Mouse (Mus musculus) heart, embryonic 14.5 days (tissue): ENCODE results near the gene Plxnb2. TPM values are rescaled to one million over a fixed set of nuclear protein-coding genes. Genes with fewer than 3 reads are reported as not detected.

Experiments
- ATAC-seq: fragments of 200-750 bp; cut with Nextera tagmentation; 2 replicates; pipeline ENCODE4 v1.8.0; 2017; ENCODE audit warnings: low read depth, moderate TSS enrichment; ENCODE audit not compliant: insufficient number of reproducible peaks, insufficient read depth, low FRiP score
- H3K27ac ChIP-seq, 2 experiments: fragments of 200-500 bp in 1 of 2; fragments of 300-500 bp in 1 of 2; sonication (generic) in 1 of 2; replicated peaks in 1 of 2; 2 replicates each; pipeline ENCODE4 v1.5.1; 2012 to 2014; ENCODE audit warnings: low read depth in 2 of 2, low read length in 2 of 2, control low read depth in 1 of 2, mild to moderate bottlenecking in 1 of 2, mixed read lengths in 1 of 2; ENCODE audit not compliant: control insufficient read depth in 1 of 2, insufficient read depth in 1 of 2
- H3K27me3 ChIP-seq: fragments of 300-500 bp; sonication (generic); 2 replicates; pipeline ENCODE4 v1.6.1; 2014; ENCODE audit warnings: mild to moderate bottlenecking, low read length, control low read depth; ENCODE audit not compliant: control insufficient read depth, insufficient read depth
- H3K36me3 ChIP-seq: fragments of 300-500 bp; sonication (generic); 2 replicates; pipeline ENCODE4 v1.6.1; 2014; ENCODE audit warnings: mild to moderate bottlenecking, control low read depth, low read length, mixed read lengths; ENCODE audit not compliant: control insufficient read depth, insufficient read depth
- H3K4me1 ChIP-seq, 2 experiments: fragments of 200-500 bp in 1 of 2; fragments of 300-500 bp in 1 of 2; sonication (generic) in 1 of 2; 2 replicates each; pipeline ENCODE4 v1.6.1; 2012 to 2014; ENCODE audit warnings: low read length in 2 of 2, control low read depth in 1 of 2, mixed read lengths in 1 of 2; ENCODE audit not compliant: control insufficient read depth in 2 of 2, insufficient read depth in 2 of 2
- H3K4me2 ChIP-seq: fragments of 300-500 bp; sonication (generic); 2 replicates; pipeline ENCODE4 v1.6.1; 2014; ENCODE audit warnings: mild to moderate bottlenecking, low read length
- H3K4me3 ChIP-seq, 2 experiments: fragments of 200-500 bp in 1 of 2; fragments of 300-500 bp in 1 of 2; sonication (generic) in 1 of 2; 2 replicates each; pipeline ENCODE4 v1.5.1; 2012 to 2014; ENCODE audit warnings: low read length in 2 of 2, mild to moderate bottlenecking in 2 of 2, control low read depth in 1 of 2, low read depth in 1 of 2, moderate library complexity in 1 of 2; ENCODE audit not compliant: control insufficient read depth in 1 of 2, insufficient read depth in 1 of 2
- H3K9ac ChIP-seq: fragments of 300-500 bp; sonication (generic); 2 replicates; pipeline ENCODE4 v1.6.1; 2014; ENCODE audit warnings: mild to moderate bottlenecking, low read length
- H3K9me3 ChIP-seq: fragments of 300-500 bp; sonication (generic); 2 replicates; pipeline ENCODE4 v1.6.1; 2016; ENCODE audit warnings: low read length, control low read depth; ENCODE audit not compliant: control insufficient read depth
- WGBS: fragments of 180-500 bp; shearing (Covaris S2); extraction: QIAGEN DNeasy Blood & Tissue Kit; methylation state at CpG from one replicate; pipeline ENCODE4 v1.1.7; 2014; 5-methylcytosine and 5-hydroxymethylcytosine counted together
- polyA plus RNA-seq: library from polyadenylated mRNA; unstranded; fragments of >200 nt; fragmentation: Nextera tagmentation; extraction: Ambion mirVana; gene quantifications from 2 replicates; pipeline ENCODE4 v1.2.1, GENCODE M21; 2014

The Plxnb2 gene
- polyA plus RNA-seq, 1 experiment from 2014 or later, result 99.3 TPM

DNA sequence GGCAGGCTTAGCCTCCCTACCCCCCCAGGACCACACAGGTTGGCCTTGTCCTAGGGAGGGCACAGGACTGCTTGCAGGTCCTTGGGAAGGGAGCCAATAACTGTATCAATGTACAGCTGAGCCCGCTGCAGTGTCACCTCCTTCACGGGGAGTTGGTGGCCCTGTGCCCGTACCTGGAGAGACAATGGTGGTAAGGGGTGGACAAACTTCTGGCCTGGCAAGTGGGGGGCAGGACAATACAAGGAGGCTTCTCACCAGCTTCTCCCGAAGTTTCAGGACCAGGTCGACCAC is 4.3 kb upstream of the Plxnb2 start:
- no peak overlapping the region for H3K4me3 ChIP-seq
- no peaks in the 10 kb centered on the region for H3K27me3 ChIP-seq
- no peaks in the 10 kb centered on the region for H3K9me3 ChIP-seq
- no peak for ATAC-seq
- peaks cover 13 to 17% of the 10 kb centered on the region in 2 experiments for H3K4me1 ChIP-seq
- 88% methylated on average over 5 of the region's 5 CpGs for WGBS
- H3K36me3 ChIP-seq, result peaks cover 36% of the 10 kb centered on the region
- H3K27ac ChIP-seq, result no peak overlapping the region
- no peak overlapping the region for H3K4me2 ChIP-seq
- H3K9ac ChIP-seq, result no peak overlapping the region

GRCm38 (mm10) chr15:89184141-89184936 is 3.8 kb upstream of the Plxnb2 start:
- Histone ChIP-seq H3K4me2 (no peak overlapping the region), H3K27ac (no peak overlapping the region), H3K9ac (no peak overlapping the region), H3K27me3 (no peaks in the 10 kb centered on the region), H3K4me1 (peaks cover 13 to 21% of the 10 kb centered on the region in 2 experiments), H3K9me3 (no peaks in the 10 kb centered on the region), H3K36me3 (peaks cover 34% of the 10 kb centered on the region), H3K4me3 (no peak overlapping the region)
- WGBS, result 72% methylated on average over 5 of the region's 5 CpGs
- ATAC-seq, result no peak

DNA sequence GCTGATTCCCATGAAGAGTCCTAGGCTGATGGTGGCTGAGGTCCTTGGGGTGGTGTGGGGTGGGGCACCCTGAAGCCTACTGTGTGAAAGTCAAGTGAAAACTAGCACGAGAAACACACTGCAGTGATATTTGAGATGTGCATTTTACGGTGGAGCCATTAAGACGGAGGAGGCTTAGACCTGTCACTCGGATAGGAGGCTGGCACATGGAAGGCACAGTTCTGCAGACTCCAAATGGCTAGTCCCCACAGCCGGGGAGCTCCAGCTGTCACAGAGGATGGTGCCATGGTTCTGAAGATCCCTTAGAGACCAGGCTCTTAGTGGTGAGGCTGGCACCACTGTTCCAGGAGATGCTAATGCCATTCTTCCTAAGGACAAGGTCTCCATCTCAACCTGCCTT is 2.3 kb upstream of the Plxnb2 start:
- H3K36me3 ChIP-seq, result peaks cover 22% of the 10 kb centered on the region
- no peaks in the 10 kb centered on the region for H3K9me3 ChIP-seq
- H3K4me3 ChIP-seq, result no peak overlapping the region
- no peak overlapping the region for H3K4me2 ChIP-seq
- no peaks in the 10 kb centered on the region for H3K27me3 ChIP-seq
- peak overlapping the region; percentile 59 to 96 for H3K27ac ChIP-seq
- H3K4me1 ChIP-seq, result peaks cover 27 to 36% of the 10 kb centered on the region in 2 experiments
- H3K9ac ChIP-seq, result no peak overlapping the region
- 63% methylated on average over 5 of the region's 5 CpGs for WGBS
- no peak for ATAC-seq

DNA sequence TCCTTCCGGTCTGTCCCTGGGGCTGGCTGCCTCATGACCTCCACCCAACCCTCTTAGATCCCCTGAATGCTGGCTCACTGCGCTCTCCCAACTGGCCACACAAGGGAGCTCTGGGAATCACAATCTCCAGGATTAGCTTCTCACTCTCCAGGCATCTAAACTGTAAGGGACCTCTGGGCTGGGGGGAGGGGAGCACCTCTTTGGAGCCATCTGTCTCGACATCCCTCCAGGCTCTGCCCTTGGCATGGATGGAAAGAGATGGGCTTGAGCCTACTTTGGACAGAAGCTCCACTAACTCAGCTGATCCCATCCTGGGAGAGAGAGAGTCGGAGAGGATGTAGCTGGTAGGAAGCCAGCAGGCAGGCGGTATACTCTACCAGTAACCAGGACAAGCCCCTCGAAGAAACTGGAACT is 1.7 kb upstream of the Plxnb2 start:
- Histone ChIP-seq H3K4me3 (no peak overlapping the region), H3K4me2 (no peak overlapping the region), H3K36me3 (peaks cover 19% of the 10 kb centered on the region), H3K27me3 (no peaks in the 10 kb centered on the region), H3K27ac (peak overlapping the region; percentile 59 to 96), H3K9ac (no peak overlapping the region), H3K9me3 (no peaks in the 10 kb centered on the region), H3K4me1 (peaks cover 32 to 41% of the 10 kb centered on the region in 2 experiments)
- WGBS, result 20% methylated on average over 6 of the region's 6 CpGs
- ATAC-seq, result no peak

DNA sequence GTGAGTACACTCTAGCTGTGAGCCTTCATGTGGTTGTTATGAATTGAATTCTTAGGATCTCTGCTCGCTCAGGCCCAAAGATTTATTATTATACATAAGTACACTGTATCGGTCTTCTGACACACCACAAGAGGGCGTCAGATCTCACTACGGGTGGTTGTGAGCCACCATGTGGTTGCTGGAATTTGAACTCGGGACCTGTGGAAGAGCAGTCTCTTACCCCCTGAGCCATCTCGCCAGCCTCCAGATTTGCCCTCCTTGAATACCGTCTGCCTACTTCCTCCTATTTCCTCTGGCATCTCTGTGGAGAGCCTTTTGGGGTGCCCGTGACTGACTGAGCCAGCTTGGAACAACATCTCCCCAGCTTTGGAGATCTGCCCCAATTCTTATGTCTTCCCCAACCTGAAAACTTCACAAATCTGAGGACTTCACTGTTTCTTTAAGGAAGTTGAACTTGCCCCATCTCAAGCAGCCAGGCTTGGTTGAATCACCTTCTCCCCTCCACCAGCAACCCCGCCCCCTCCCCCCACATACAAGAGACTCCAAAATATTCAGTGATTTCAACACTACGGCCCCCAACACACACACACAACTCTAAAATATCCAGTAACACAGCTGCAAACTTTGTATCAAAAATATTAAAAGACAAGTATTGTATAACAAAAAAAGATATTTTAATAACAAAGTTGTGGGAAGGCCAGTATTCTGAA is 1.1 kb upstream of the Plxnb2 start:
- Histone ChIP-seq H3K4me2 (peak overlapping the region; percentile 92), H3K9ac (peak overlapping the region; percentile 82), H3K4me3 (peak overlapping the region in 1 of 2 experiments; percentile 80; a peak in 1 of 4 replicates), H3K9me3 (no peaks in the 10 kb centered on the region), H3K27me3 (no peaks in the 10 kb centered on the region), H3K4me1 (peaks cover 38 to 48% of the 10 kb centered on the region in 2 experiments), H3K36me3 (peaks cover 13% of the 10 kb centered on the region), H3K27ac (peak overlapping the region; percentile 54 to 96)
- ATAC-seq, result no peak
- WGBS, result 64% methylated on average over 10 of the region's 10 CpGs

GRCm38 (mm10) chr15:89180081-89180541 is 477 bp downstream of the Plxnb2 start:
- Histone ChIP-seq H3K36me3 (no peaks in the 10 kb centered on the region), H3K4me3 (peak overlapping the region; percentile 80 to 81), H3K9me3 (no peaks in the 10 kb centered on the region), H3K4me1 (peaks cover 52 to 64% of the 10 kb centered on the region in 2 experiments), H3K4me2 (peak overlapping the region; percentile 92), H3K27ac (peak overlapping the region; percentile 87 to 96), H3K27me3 (no peaks in the 10 kb centered on the region), H3K9ac (peak overlapping the region; percentile 82)
- WGBS, result under 1% methylated on average over 26 of the region's 26 CpGs
- ATAC-seq, result no peak

DNA sequence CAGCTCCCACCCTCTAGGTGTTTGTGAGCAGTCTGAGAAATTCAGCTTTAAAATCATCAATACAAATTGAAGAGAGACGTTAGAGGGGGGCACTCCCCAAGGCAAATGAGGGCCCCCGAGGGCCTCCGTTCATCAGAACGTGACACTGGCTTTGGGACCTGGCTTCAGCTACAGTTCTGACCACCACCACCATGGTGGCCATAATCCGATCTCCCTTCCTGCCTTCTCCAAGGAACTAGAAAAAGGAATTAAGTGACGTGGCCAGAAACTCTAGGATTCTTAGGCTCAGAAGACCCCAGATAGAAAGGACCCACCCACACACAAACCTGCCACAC is 991 bp downstream of the Plxnb2 start:
- no peaks in the 10 kb centered on the region for H3K36me3 ChIP-seq
- peak overlapping the region; percentile 80 to 81 for H3K4me3 ChIP-seq
- H3K27me3 ChIP-seq, result no peaks in the 10 kb centered on the region
- peak overlapping the region; percentile 82 for H3K9ac ChIP-seq
- H3K9me3 ChIP-seq, result no peaks in the 10 kb centered on the region
- WGBS, result 7% methylated on average over 6 of the region's 6 CpGs
- H3K27ac ChIP-seq, result peak overlapping the region; percentile 87 to 96
- no peak for ATAC-seq
- H3K4me2 ChIP-seq, result peak overlapping the region; percentile 92
- H3K4me1 ChIP-seq, result peaks cover 57 to 69% of the 10 kb centered on the region in 2 experiments
